Mouse (Mus musculus): ENCODE results near the gene Tef. TPM values are rescaled to one million over a fixed set of nuclear protein-coding genes. Genes with fewer than 3 reads are reported as not detected.

The Tef gene
- polyA plus RNA-seq, 1 experiment from 2014 or later: 24.0 TPM

GRCm38 (mm10) chr15:81812696-81813631 lies 10.7 kb downstream of the Tef start:
- Histone ChIP-seq H3K27ac (no peak overlapping the region), H3K9ac (peak overlapping the region; percentile 85; the same call in 1 of the 2 replicates), H3K27me3 (replicated peaks) (no peaks in the 10 kb centered on the region), H3K4me2 (peak overlapping the region; percentile 89), H3K36me3 (replicated peaks) (peaks cover 28% of the 10 kb centered on the region), H3K4me1 (peaks cover 38% of the 10 kb centered on the region), H3K9me3 (no peaks in the 10 kb centered on the region), H3K4me3 (peak overlapping the region; percentile 83)
- ATAC-seq (replicated peaks): no peak
- 74% methylated on average over 7 of the region's 7 CpGs for WGBS

DNA sequence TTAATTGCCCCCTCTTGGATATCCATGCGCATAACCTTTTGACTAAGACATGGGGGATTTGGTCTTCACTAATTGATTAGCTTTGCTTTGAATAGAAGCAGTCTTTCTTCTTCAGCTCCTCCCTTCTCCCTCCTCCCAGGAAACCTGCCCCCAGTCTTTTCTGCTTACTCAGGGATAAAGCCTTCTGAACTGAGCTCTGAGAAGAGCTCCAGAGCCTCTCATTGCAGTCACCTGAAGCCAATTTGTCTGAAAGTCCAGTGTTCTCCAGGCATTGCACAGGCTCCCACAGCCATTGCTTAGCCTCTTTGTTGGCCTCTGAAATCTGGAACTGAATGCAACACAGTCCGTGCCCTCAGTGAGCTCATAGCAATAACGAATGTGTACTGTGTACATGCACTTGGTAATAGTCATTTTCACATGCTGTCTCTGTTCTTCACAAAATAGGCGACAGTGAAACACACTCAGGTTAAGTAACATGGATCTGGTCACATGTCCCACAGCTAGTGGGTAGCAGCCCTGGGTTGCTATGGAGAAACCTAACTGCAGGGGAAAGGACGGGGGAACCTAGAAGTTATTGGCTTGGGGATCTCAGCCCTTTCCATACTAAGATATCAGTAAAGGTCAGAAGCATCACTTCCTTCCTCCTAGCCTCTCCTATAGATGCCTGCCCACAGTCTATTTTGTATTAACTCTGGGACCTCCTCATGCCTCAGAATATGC lies 11.9 kb downstream of the Tef start:
- Histone ChIP-seq H3K36me3 (replicated peaks) (peaks cover 35% of the 10 kb centered on the region), H3K27me3 (replicated peaks) (no peaks in the 10 kb centered on the region), H3K27ac (no peak overlapping the region), H3K4me3 (no peak overlapping the region), H3K4me2 (no peak overlapping the region), H3K9me3 (no peaks in the 10 kb centered on the region), H3K9ac (no peak overlapping the region), H3K4me1 (peaks cover 38% of the 10 kb centered on the region)
- no peak for ATAC-seq (replicated peaks)
- 62% methylated on average over 5 of the region's 5 CpGs for WGBS

GRCm38 (mm10) chr15:81814716-81815370 lies 12.6 kb downstream of the Tef start:
- Histone ChIP-seq H3K4me1 (peaks cover 34% of the 10 kb centered on the region), H3K9me3 (no peaks in the 10 kb centered on the region), H3K27ac (no peak overlapping the region), H3K4me3 (no peak overlapping the region), H3K4me2 (no peak overlapping the region), H3K36me3 (replicated peaks) (peaks cover 39% of the 10 kb centered on the region), H3K9ac (no peak overlapping the region), H3K27me3 (replicated peaks) (no peaks in the 10 kb centered on the region)
- 90% methylated on average over 12 of the region's 12 CpGs for WGBS
- ATAC-seq (replicated peaks): no peak

DNA sequence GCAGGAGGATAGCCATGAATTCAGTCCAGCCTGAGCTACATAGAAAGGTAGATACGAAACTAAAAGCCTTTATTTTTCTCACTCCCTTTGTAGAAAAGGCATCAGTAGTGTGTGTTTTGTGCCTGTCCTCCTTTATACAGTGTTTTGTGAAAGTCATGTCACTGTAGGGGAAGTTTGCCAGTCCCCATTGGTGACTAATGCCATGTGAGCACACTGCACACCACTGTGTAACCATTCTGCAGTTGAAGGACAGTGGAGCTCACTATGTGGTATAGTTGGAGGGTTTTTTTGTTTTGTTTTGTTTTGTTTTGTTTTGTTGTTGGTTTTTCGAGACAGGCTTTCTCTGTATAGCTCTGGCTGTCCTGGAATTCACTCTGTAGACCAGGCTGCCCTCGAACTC lies 16.2 kb downstream of the Tef start:
- H3K36me3 ChIP-seq (replicated peaks): peaks cover 62% of the 10 kb centered on the region
- ATAC-seq (replicated peaks): no peak
- H3K9me3 ChIP-seq: no peaks in the 10 kb centered on the region
- WGBS: 89% methylated on average over 3 of the region's 3 CpGs
- no peak overlapping the region for H3K9ac ChIP-seq
- H3K4me1 ChIP-seq: peaks cover 10% of the 10 kb centered on the region
- H3K4me3 ChIP-seq: no peak overlapping the region
- no peaks in the 10 kb centered on the region for H3K27me3 ChIP-seq (replicated peaks)
- H3K27ac ChIP-seq: no peak overlapping the region
- H3K4me2 ChIP-seq: no peak overlapping the region

GRCm38 (mm10) chr15:81822631-81823030 lies 20.4 kb downstream of the Tef start:
- Histone ChIP-seq H3K36me3 (replicated peaks) (peaks cover 57% of the 10 kb centered on the region), H3K27me3 (replicated peaks) (no peaks in the 10 kb centered on the region), H3K9me3 (no peaks in the 10 kb centered on the region), H3K4me3 (no peak overlapping the region), H3K4me1 (no peaks in the 10 kb centered on the region), H3K9ac (no peak overlapping the region), H3K27ac (no peak overlapping the region), H3K4me2 (no peak overlapping the region)
- WGBS: 90% methylated on average over 3 of the region's 3 CpGs
- no peak for ATAC-seq (replicated peaks)

GRCm38 (mm10) chr15:81824832-81825231 lies 22.6 kb downstream of the Tef start:
- H3K36me3 ChIP-seq (replicated peaks): peaks cover 51% of the 10 kb centered on the region
- no peaks in the 10 kb centered on the region for H3K9me3 ChIP-seq
- H3K9ac ChIP-seq: no peak overlapping the region
- H3K4me2 ChIP-seq: no peak overlapping the region
- no peak for ATAC-seq (replicated peaks)
- WGBS: 86% methylated on average over 3 of the region's 3 CpGs
- no peaks in the 10 kb centered on the region for H3K4me1 ChIP-seq
- H3K4me3 ChIP-seq: no peak overlapping the region
- no peaks in the 10 kb centered on the region for H3K27me3 ChIP-seq (replicated peaks)
- no peak overlapping the region for H3K27ac ChIP-seq

- ATAC-seq (replicated peaks): no peak
- Histone ChIP-seq H3K4me3 (no peak overlapping the region), H3K9ac (no peak overlapping the region), H3K36me3 (replicated peaks) (peaks cover 25% of the 10 kb centered on the region), H3K27me3 (replicated peaks) (no peaks in the 10 kb centered on the region), H3K9me3 (no peaks in the 10 kb centered on the region), H3K4me1 (no peaks in the 10 kb centered on the region), H3K27ac (no peak overlapping the region), H3K4me2 (no peak overlapping the region)
- WGBS: 91% methylated on average over 7 of the region's 7 CpGs
Measured at GRCm38 (mm10) chr15:81828426-81829207, 26.4 kb downstream of the Tef start.

GRCm38 (mm10) chr15:81829208-81829580 lies 27.0 kb downstream of the Tef start:
- no peak overlapping the region for H3K27ac ChIP-seq
- H3K4me2 ChIP-seq: no peak overlapping the region
- H3K4me1 ChIP-seq: no peaks in the 10 kb centered on the region
- no peak overlapping the region for H3K4me3 ChIP-seq
- WGBS: 72% methylated on average over 2 of the region's 2 CpGs
- H3K27me3 ChIP-seq (replicated peaks): no peaks in the 10 kb centered on the region
- H3K36me3 ChIP-seq (replicated peaks): peaks cover 20% of the 10 kb centered on the region
- H3K9ac ChIP-seq: no peak overlapping the region
- no peak for ATAC-seq (replicated peaks)
- no peaks in the 10 kb centered on the region for H3K9me3 ChIP-seq

GRCm38 (mm10) chr15:81830530-81830929 lies 28.3 kb downstream of the Tef start:
- Histone ChIP-seq H3K36me3 (replicated peaks) (peaks cover 19% of the 10 kb centered on the region), H3K27me3 (replicated peaks) (0 out of 2 replicates have a peak, but pooled peaks cover 3% of the 10 kb centered on the region), H3K4me3 (no peak overlapping the region), H3K4me2 (no peak overlapping the region), H3K9me3 (no peaks in the 10 kb centered on the region), H3K9ac (no peak overlapping the region), H3K27ac (no peak overlapping the region), H3K4me1 (no peaks in the 10 kb centered on the region)
- WGBS: 96% methylated on average over 4 of the region's 4 CpGs
- ATAC-seq (replicated peaks): no peak

DNA sequence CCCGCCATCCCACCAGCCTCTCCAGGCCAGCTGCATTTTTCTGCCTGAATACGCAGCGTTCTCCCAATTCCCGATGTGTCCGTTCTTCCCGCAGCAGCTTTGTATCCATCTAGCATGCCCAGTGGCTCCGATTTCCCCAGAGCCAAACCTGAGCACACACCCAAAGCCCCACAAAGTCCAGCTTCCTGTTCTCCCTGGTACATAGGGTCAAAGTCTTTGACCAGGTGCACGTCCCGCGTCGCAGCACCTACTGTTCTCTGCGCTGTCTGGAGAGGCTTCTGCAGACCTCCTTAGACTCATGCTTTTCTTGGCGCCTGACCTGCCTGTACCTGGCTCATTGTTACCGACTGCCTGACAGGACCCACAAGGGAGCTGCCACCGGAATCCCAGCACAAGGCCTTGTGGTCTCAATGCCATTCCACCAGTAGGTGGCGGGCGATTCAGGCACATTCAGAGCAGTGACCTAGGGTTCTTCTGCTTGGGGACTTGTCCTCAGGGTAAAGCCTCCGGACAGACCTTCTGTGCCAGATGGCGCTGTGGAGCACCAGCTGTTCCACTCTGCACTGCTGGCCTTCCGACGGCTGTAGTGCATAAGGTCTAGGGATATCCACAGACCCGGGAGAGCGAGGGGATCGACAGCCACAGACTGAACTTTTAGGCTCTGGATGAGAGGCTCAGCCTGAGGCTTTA lies 29.1 kb downstream of the Tef start:
- WGBS: 14% methylated on average over 24 of the region's 24 CpGs
- Histone ChIP-seq H3K4me2 (peak overlapping the region; percentile 7; the same call in 1 of the 2 replicates), H3K9ac (no peak overlapping the region), H3K36me3 (replicated peaks) (peaks cover 13% of the 10 kb centered on the region; the same call in 1 of the 2 replicates), H3K27me3 (replicated peaks) (0 out of 2 replicates have a peak, but pooled peaks cover 3% of the 10 kb centered on the region), H3K9me3 (no peaks in the 10 kb centered on the region), H3K4me1 (peaks cover 4% of the 10 kb centered on the region), H3K4me3 (no peak overlapping the region), H3K27ac (no peak overlapping the region)
- ATAC-seq (replicated peaks): peak; percentile 76

- WGBS: 93% methylated on average over 3 of the region's 3 CpGs
- no peak for ATAC-seq (replicated peaks)
Measured at GRCm38 (mm10) chr15:81832219-81832618, 30.0 kb downstream of the Tef start.

More at GRCm38 (mm10) chr15:81832219-81832618, 30.0 kb downstream of the Tef start:
- Histone ChIP-seq H3K4me1 (peaks cover 9% of the 10 kb centered on the region), H3K4me3 (no peak overlapping the region), H3K9ac (no peak overlapping the region), H3K27ac (no peak overlapping the region), H3K36me3 (replicated peaks) (0 out of 2 replicates have a peak, but pooled peaks cover 10% of the 10 kb centered on the region), H3K4me2 (no peak overlapping the region), H3K9me3 (no peaks in the 10 kb centered on the region), H3K27me3 (replicated peaks) (0 out of 2 replicates have a peak, but pooled peaks cover 3% of the 10 kb centered on the region)

Data from midbrain, embryonic 15.5 days (tissue).